Mouse (Mus musculus): Measurements from ENCODE around the gene Panx1. TPM values are rescaled to one million over a fixed set of nuclear protein-coding genes. Genes with fewer than 3 reads are reported as not detected.

The Panx1 gene
- polyA plus RNA-seq, 1 experiment, result 42.8 TPM

DNA sequence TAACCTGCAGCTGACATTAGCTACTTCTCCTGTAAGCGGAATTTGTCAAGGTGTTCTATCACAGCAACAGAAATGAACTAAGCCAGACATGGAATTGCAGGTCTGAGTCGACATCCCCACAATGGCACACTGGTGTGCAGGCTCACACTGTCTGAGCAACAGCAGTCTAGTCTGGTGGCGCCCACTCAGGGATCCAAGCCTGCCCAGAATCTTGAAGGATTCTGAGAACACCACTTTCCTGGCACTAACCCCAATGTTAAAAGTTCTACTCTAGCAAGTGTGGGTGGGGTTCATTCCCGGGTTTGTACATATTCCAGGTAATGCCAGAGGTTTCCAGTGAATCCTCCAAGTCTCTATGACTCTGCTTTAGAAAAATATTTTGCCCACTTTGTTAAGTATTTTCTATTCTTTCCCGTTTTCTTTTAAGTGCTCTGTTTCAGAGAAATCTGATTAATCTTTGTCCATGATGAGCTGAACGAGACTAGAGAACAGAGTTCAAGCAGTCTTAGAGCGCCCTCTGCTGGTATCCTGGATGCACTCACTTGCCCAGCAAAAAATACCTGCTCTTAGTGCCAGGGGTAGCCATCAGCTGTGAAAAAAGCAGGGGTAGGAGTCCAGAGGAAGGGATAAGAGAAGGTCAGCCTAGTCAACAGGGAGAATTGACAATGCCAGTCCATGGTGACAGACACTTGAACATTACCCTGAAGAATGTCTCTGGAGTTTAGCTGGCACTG, 29.9 kb downstream of the Panx1 start:
- Histone ChIP-seq H3K4me3 (ENCODE audit: insufficient read depth, poor library complexity, severe bottlenecking) (no peak overlapping the region), H3ac (ENCODE audit: control insufficient read depth, insufficient read length, low read depth) (no peak overlapping the region), H3K79me2 (ENCODE audit: control insufficient read depth, insufficient read depth) (peaks cover 8% of the 10 kb centered on the region), H3K36me3 (ENCODE audit: control insufficient read depth, insufficient read depth) (peaks cover 10% of the 10 kb centered on the region), H3K79me3 (ENCODE audit: low read depth) (peaks cover 2% of the 10 kb centered on the region), H3K27me3 (ENCODE audit: control insufficient read depth, insufficient read depth, insufficient read length) (no peaks in the 10 kb centered on the region)
- TF ChIP-seq CEBPB (IDR thresholded peaks at IDR 0.05; ENCODE audit: low read depth), result no peak
- peak; percentile 42 for TF ChIP-seq CTCF (IDR thresholded peaks at IDR 0.05; ENCODE audit: control insufficient read depth, insufficient read depth, insufficient read length)

- no peak overlapping the region for H3K4me3 ChIP-seq (ENCODE audit: insufficient read depth, poor library complexity, severe bottlenecking)
- H3K36me3 ChIP-seq (ENCODE audit: control insufficient read depth, insufficient read depth), result peaks cover 36% of the 10 kb centered on the region
- H3K79me2 ChIP-seq (ENCODE audit: control insufficient read depth, insufficient read depth), result no peaks in the 10 kb centered on the region
- no peak overlapping the region for H3ac ChIP-seq (ENCODE audit: control insufficient read depth, insufficient read length, low read depth)
- TF ChIP-seq FOSL1 (IDR thresholded peaks at IDR 0.05; ENCODE audit: insufficient read depth, low read length, poor library complexity, severe bottlenecking), result no peak
- TF ChIP-seq MYOG (IDR thresholded peaks at IDR 0.05; ENCODE audit: control insufficient read depth, extremely low read depth, insufficient read length), result no peak
- no peak for TF ChIP-seq USF1 (IDR thresholded peaks at IDR 0.05; ENCODE audit: low read depth)
- TF ChIP-seq MYOD1 (IDR thresholded peaks at IDR 0.05; ENCODE audit: control insufficient read depth, insufficient read length, low read depth), result no peak
- no peak for TF ChIP-seq CEBPB (IDR thresholded peaks at IDR 0.05; ENCODE audit: low read depth)
- TF ChIP-seq CTCF (IDR thresholded peaks at IDR 0.05; ENCODE audit: control insufficient read depth, insufficient read depth, insufficient read length), result no peak
- TF ChIP-seq MAX (IDR thresholded peaks at IDR 0.05), result no peak
- no peaks in the 10 kb centered on the region for H3K27me3 ChIP-seq (ENCODE audit: control insufficient read depth, insufficient read depth, insufficient read length)
- no peaks in the 10 kb centered on the region for H3K79me3 ChIP-seq (ENCODE audit: low read depth)
These were observed 37.7 kb downstream of the Panx1 start for GRCm38 (mm10) chr9:15007566-15007965.

DNA sequence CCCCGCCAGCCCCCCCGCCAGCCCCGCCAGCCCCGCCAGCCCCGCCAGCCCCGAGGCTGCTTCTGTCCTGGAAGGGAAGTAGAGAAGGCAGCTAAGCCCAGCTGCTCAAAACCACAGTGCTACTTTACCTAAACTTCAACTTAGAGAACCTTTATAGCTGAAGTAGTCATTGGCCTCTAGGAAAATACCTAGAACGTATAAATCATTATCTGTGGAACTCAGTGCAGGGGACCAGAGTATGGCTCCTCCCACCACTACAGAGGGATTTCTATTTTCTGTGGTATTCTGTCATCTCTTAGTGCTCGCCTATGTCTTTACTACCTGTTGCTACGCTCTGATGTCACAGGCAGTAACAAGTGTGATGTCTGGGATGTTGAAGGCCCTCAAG, 41.0 kb downstream of the Panx1 start:
- no peak for TF ChIP-seq MYOG (IDR thresholded peaks at IDR 0.05; ENCODE audit: control insufficient read depth, extremely low read depth, insufficient read length)
- Histone ChIP-seq H3K79me3 (ENCODE audit: low read depth) (no peaks in the 10 kb centered on the region), H3K36me3 (ENCODE audit: control insufficient read depth, insufficient read depth) (peaks cover 28% of the 10 kb centered on the region), H3ac (ENCODE audit: control insufficient read depth, insufficient read length, low read depth) (no peak overlapping the region), H3K27me3 (ENCODE audit: control insufficient read depth, insufficient read depth, insufficient read length) (no peaks in the 10 kb centered on the region), H3K4me3 (ENCODE audit: insufficient read depth, poor library complexity, severe bottlenecking) (no peak overlapping the region), H3K79me2 (ENCODE audit: control insufficient read depth, insufficient read depth) (no peaks in the 10 kb centered on the region)

GRCm38 (mm10) chr9:15003676-15004297, 41.5 kb downstream of the Panx1 start:
- no peak overlapping the region for H3ac ChIP-seq (ENCODE audit: control insufficient read depth, insufficient read length, low read depth)
- H3K79me2 ChIP-seq (ENCODE audit: control insufficient read depth, insufficient read depth), result no peaks in the 10 kb centered on the region
- H3K4me3 ChIP-seq (ENCODE audit: insufficient read depth, poor library complexity, severe bottlenecking), result no peak overlapping the region
- peaks cover 28% of the 10 kb centered on the region for H3K36me3 ChIP-seq (ENCODE audit: control insufficient read depth, insufficient read depth)
- no peak for TF ChIP-seq MYOD1 (IDR thresholded peaks at IDR 0.05; ENCODE audit: control insufficient read depth, insufficient read length, low read depth)
- TF ChIP-seq MAX (IDR thresholded peaks at IDR 0.05), result no peak
- TF ChIP-seq USF1 (IDR thresholded peaks at IDR 0.05; ENCODE audit: low read depth), result no peak
- no peak for TF ChIP-seq MYOG (IDR thresholded peaks at IDR 0.05; ENCODE audit: control insufficient read depth, extremely low read depth, insufficient read length)
- TF ChIP-seq FOSL1 (IDR thresholded peaks at IDR 0.05; ENCODE audit: insufficient read depth, low read length, poor library complexity, severe bottlenecking), result no peak
- TF ChIP-seq CEBPB (IDR thresholded peaks at IDR 0.05; ENCODE audit: low read depth), result no peak
- no peak for TF ChIP-seq CTCF (IDR thresholded peaks at IDR 0.05; ENCODE audit: control insufficient read depth, insufficient read depth, insufficient read length)
- H3K79me3 ChIP-seq (ENCODE audit: low read depth), result no peaks in the 10 kb centered on the region
- no peaks in the 10 kb centered on the region for H3K27me3 ChIP-seq (ENCODE audit: control insufficient read depth, insufficient read depth, insufficient read length)

DNA sequence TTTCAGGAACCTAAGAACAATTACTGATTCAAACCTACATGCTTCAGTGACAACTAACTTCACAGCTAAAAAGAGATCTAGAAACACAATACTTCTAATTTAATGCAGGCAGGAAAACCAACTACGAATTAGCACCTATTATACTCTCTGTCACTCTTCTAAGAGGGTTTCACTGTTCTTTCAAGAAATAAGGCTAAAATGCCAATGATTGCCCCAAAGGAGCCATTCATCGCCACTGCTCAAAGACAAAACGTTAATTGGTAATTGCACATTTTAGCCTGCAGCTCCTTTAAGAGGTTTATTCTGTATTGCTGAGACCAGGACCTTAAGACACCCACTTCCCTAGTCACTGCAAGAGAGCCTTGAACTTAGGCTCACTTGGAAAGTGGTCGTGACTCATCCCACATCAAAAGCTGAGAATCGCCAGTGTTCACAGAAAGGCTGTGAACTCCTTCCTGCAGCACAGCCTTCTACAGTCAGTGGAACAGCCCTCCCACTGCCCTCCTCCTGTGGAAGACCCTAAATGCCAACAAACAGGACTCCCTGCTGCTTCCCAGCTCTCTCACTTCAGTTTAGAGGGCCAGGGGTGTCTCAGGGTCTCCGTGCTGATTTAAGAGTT, 42.2 kb downstream of the Panx1 start:
- Histone ChIP-seq H3K4me3 (ENCODE audit: insufficient read depth, poor library complexity, severe bottlenecking) (no peak overlapping the region), H3K27me3 (ENCODE audit: control insufficient read depth, insufficient read depth, insufficient read length) (no peaks in the 10 kb centered on the region), H3K79me3 (ENCODE audit: low read depth) (no peaks in the 10 kb centered on the region), H3K79me2 (ENCODE audit: control insufficient read depth, insufficient read depth) (no peaks in the 10 kb centered on the region), H3ac (ENCODE audit: control insufficient read depth, insufficient read length, low read depth) (no peak overlapping the region), H3K36me3 (ENCODE audit: control insufficient read depth, insufficient read depth) (peaks cover 28% of the 10 kb centered on the region)
- TF ChIP-seq USF1 (IDR thresholded peaks at IDR 0.05; ENCODE audit: low read depth) (no peak), CTCF (IDR thresholded peaks at IDR 0.05; ENCODE audit: control insufficient read depth, insufficient read depth, insufficient read length) (no peak), MAX (IDR thresholded peaks at IDR 0.05) (no peak), CEBPB (IDR thresholded peaks at IDR 0.05; ENCODE audit: low read depth) (no peak), FOSL1 (IDR thresholded peaks at IDR 0.05; ENCODE audit: insufficient read depth, low read length, poor library complexity, severe bottlenecking) (no peak), MYOG (IDR thresholded peaks at IDR 0.05; ENCODE audit: control insufficient read depth, extremely low read depth, insufficient read length) (no peak), MYOD1 (IDR thresholded peaks at IDR 0.05; ENCODE audit: control insufficient read depth, insufficient read length, low read depth) (no peak)

GRCm38 (mm10) chr9:14998790-14999189, 46.5 kb downstream of the Panx1 start:
- Histone ChIP-seq H3K27me3 (ENCODE audit: control insufficient read depth, insufficient read depth, insufficient read length) (no peaks in the 10 kb centered on the region), H3ac (ENCODE audit: control insufficient read depth, insufficient read length, low read depth) (no peak overlapping the region), H3K4me3 (ENCODE audit: insufficient read depth, poor library complexity, severe bottlenecking) (no peak overlapping the region), H3K79me2 (ENCODE audit: control insufficient read depth, insufficient read depth) (no peaks in the 10 kb centered on the region), H3K79me3 (ENCODE audit: low read depth) (no peaks in the 10 kb centered on the region), H3K36me3 (ENCODE audit: control insufficient read depth, insufficient read depth) (no peaks in the 10 kb centered on the region)
- no peak for TF ChIP-seq MYOD1 (IDR thresholded peaks at IDR 0.05; ENCODE audit: control insufficient read depth, insufficient read length, low read depth)
- TF ChIP-seq CEBPB (IDR thresholded peaks at IDR 0.05; ENCODE audit: low read depth), result no peak
- no peak for TF ChIP-seq FOSL1 (IDR thresholded peaks at IDR 0.05; ENCODE audit: insufficient read depth, low read length, poor library complexity, severe bottlenecking)
- no peak for TF ChIP-seq MYOG (IDR thresholded peaks at IDR 0.05; ENCODE audit: control insufficient read depth, extremely low read depth, insufficient read length)
- TF ChIP-seq CTCF (IDR thresholded peaks at IDR 0.05; ENCODE audit: control insufficient read depth, insufficient read depth, insufficient read length), result no peak
- TF ChIP-seq MAX (IDR thresholded peaks at IDR 0.05), result no peak
- TF ChIP-seq USF1 (IDR thresholded peaks at IDR 0.05; ENCODE audit: low read depth), result no peak
